Mouse (Mus musculus) embryonic facial prominence, embryonic 12.5 days (tissue): ENCODE measurements around the gene Fads2. TPM values are rescaled to one million over a fixed set of nuclear protein-coding genes. Genes with fewer than 3 reads are reported as not detected.

Experiments used
- ATAC-seq: fragments of 200-750 bp; cut with Nextera tagmentation; 2 replicates; pipeline ENCODE4 v1.8.0; 2017; ENCODE audit not compliant: insufficient number of reproducible peaks, insufficient read depth, low FRiP score, low TSS enrichment
- H3K27ac ChIP-seq: fragments of 300-500 bp; sonication (generic); 2 replicates; pipeline ENCODE4 v1.5.1; 2016; ENCODE audit warnings: mild to moderate bottlenecking
- H3K27me3 ChIP-seq: fragments of 300-500 bp; sonication (generic); 2 replicates; pipeline ENCODE4 v1.6.1; 2016; ENCODE audit warnings: mild to moderate bottlenecking, moderate library complexity
- H3K36me3 ChIP-seq: fragments of 300-500 bp; sonication (generic); 2 replicates; pipeline ENCODE4 v1.6.1; 2016; ENCODE audit warnings: mild to moderate bottlenecking
- H3K4me1 ChIP-seq: fragments of 300-500 bp; sonication (generic); 2 replicates; pipeline ENCODE4 v1.6.1; 2016
- H3K4me2 ChIP-seq: fragments of 300-500 bp; sonication (generic); replicated peaks from 2 replicates; pipeline ENCODE4 v1.6.1; 2016; ENCODE audit warnings: mild to moderate bottlenecking, moderate library complexity
- H3K4me3 ChIP-seq: fragments of 300-500 bp; sonication (generic); 2 replicates; pipeline ENCODE4 v1.5.1; 2016; ENCODE audit warnings: mild to moderate bottlenecking
- H3K9ac ChIP-seq: fragments of 300-500 bp; sonication (generic); 2 replicates; pipeline ENCODE4 v1.6.1; 2016; ENCODE audit warnings: mild to moderate bottlenecking, moderate library complexity
- H3K9me3 ChIP-seq: fragments of 300-500 bp; sonication (generic); 2 replicates; pipeline ENCODE4 v1.6.1; 2016; ENCODE audit warnings: mild to moderate bottlenecking, moderate library complexity
- WGBS: fragments of 180-500 bp; shearing (Covaris S2); methylation state at CpG from one replicate; pipeline ENCODE4 v1.1.7; 2016; 5-methylcytosine and 5-hydroxymethylcytosine counted together
- polyA plus RNA-seq: library from polyadenylated mRNA; unstranded; fragments of >200 nt; fragmentation: Nextera tagmentation; extraction: Ambion mirVana; gene quantifications from 2 replicates; pipeline ENCODE4 v1.2.1, GENCODE M21; 2016

Gene Fads2
- polyA plus RNA-seq, 1 experiment from 2014 or later = 125 TPM

- peaks cover 7% of the 10 kb centered on the region; the same call in 1 of the 2 replicates for H3K4me1 ChIP-seq
- H3K4me3 ChIP-seq = no peak overlapping the region
- H3K27me3 ChIP-seq = no peaks in the 10 kb centered on the region
- H3K9me3 ChIP-seq = no peaks in the 10 kb centered on the region
- H3K36me3 ChIP-seq = no peaks in the 10 kb centered on the region
- 48% methylated on average over 3 of the region's 3 CpGs for WGBS
- ATAC-seq = no peak
- no peak overlapping the region for H3K9ac ChIP-seq
- no peak overlapping the region for H3K4me2 ChIP-seq
- no peak overlapping the region for H3K27ac ChIP-seq
Measured at GRCm38 (mm10) chr19:10046983-10047382, 54.6 kb downstream of the Fads2 start.

- H3K36me3 ChIP-seq = no peaks in the 10 kb centered on the region
- 79% methylated on average over 4 of the region's 4 CpGs for WGBS
- no peak overlapping the region for H3K9ac ChIP-seq
- no peak overlapping the region for H3K4me3 ChIP-seq
- H3K4me1 ChIP-seq = peaks cover 8% of the 10 kb centered on the region; the same call in 1 of the 2 replicates
- no peaks in the 10 kb centered on the region for H3K27me3 ChIP-seq
- no peaks in the 10 kb centered on the region for H3K9me3 ChIP-seq
- H3K4me2 ChIP-seq = no peak overlapping the region
- no peak overlapping the region for H3K27ac ChIP-seq
- no peak for ATAC-seq
Measured at GRCm38 (mm10) chr19:10046346-10046745, 55.2 kb downstream of the Fads2 start.

GRCm38 (mm10) chr19:10045707-10046106 is 55.8 kb downstream of the Fads2 start:
- H3K9me3 ChIP-seq = no peaks in the 10 kb centered on the region
- no peaks in the 10 kb centered on the region for H3K36me3 ChIP-seq
- H3K4me3 ChIP-seq = no peak overlapping the region
- H3K27ac ChIP-seq = no peak overlapping the region
- no peak for ATAC-seq
- peaks cover 8% of the 10 kb centered on the region; the same call in 1 of the 2 replicates for H3K4me1 ChIP-seq
- no peak overlapping the region for H3K4me2 ChIP-seq
- WGBS = 70% methylated on average over 2 of the region's 2 CpGs
- H3K9ac ChIP-seq = no peak overlapping the region
- H3K27me3 ChIP-seq = no peaks in the 10 kb centered on the region

GRCm38 (mm10) chr19:10043643-10044042 is 57.9 kb downstream of the Fads2 start:
- Histone ChIP-seq H3K9me3 (no peaks in the 10 kb centered on the region), H3K36me3 (no peaks in the 10 kb centered on the region), H3K4me3 (no peak overlapping the region), H3K4me1 (peaks cover 14% of the 10 kb centered on the region), H3K27me3 (no peaks in the 10 kb centered on the region), H3K27ac (no peak overlapping the region), H3K4me2 (no peak overlapping the region), H3K9ac (no peak overlapping the region)
- no peak for ATAC-seq

- H3K9ac ChIP-seq = no peak overlapping the region
- H3K4me3 ChIP-seq = no peak overlapping the region
- peaks cover 17% of the 10 kb centered on the region for H3K4me1 ChIP-seq
- H3K4me2 ChIP-seq = no peak overlapping the region
- H3K27ac ChIP-seq = no peak overlapping the region
- 85% methylated on average over 4 of the region's 4 CpGs for WGBS
- no peaks in the 10 kb centered on the region for H3K27me3 ChIP-seq
- no peak for ATAC-seq
- H3K9me3 ChIP-seq = no peaks in the 10 kb centered on the region
- H3K36me3 ChIP-seq = no peaks in the 10 kb centered on the region
Measured at GRCm38 (mm10) chr19:10042816-10043215, 58.7 kb downstream of the Fads2 start.

- ATAC-seq = no peak
- WGBS = 52% methylated on average over 6 of the region's 6 CpGs
- H3K9me3 ChIP-seq = no peaks in the 10 kb centered on the region
- no peaks in the 10 kb centered on the region for H3K27me3 ChIP-seq
- H3K4me3 ChIP-seq = peak overlapping the region; percentile 60
- H3K4me1 ChIP-seq = peaks cover 17% of the 10 kb centered on the region
- H3K4me2 ChIP-seq = peak overlapping the region; percentile 89
- H3K36me3 ChIP-seq = no peaks in the 10 kb centered on the region
- peak overlapping the region; percentile 65 for H3K9ac ChIP-seq
- H3K27ac ChIP-seq = no peak overlapping the region
Measured at GRCm38 (mm10) chr19:10042232-10042631, 59.3 kb downstream of the Fads2 start.

GRCm38 (mm10) chr19:10041388-10042148 is 60.0 kb downstream of the Fads2 start, which contains the start of gene Fads3:
Gene Fads3 (plus strand): TSS chr19:10041569.
- H3K4me1 ChIP-seq = peaks cover 17% of the 10 kb centered on the region
- no peaks in the 10 kb centered on the region for H3K9me3 ChIP-seq
- H3K4me2 ChIP-seq = peak within 1 kb of the TSS; percentile 89
- ATAC-seq = peak; percentile 89
- under 1% methylated on average over 63 of the region's 69 CpGs for WGBS
- H3K36me3 ChIP-seq = no peaks in the 10 kb centered on the region
- no peaks in the 10 kb centered on the region for H3K27me3 ChIP-seq
- peak within 1 kb of the TSS; percentile 60 for H3K4me3 ChIP-seq
- no peak within 1 kb of the TSS for H3K27ac ChIP-seq
- H3K9ac ChIP-seq = peak within 1 kb of the TSS; percentile 65

GRCm38 (mm10) chr19:10040866-10041387 is 60.6 kb downstream of the Fads2 start:
- Histone ChIP-seq H3K27ac (no peak overlapping the region), H3K4me3 (peak overlapping the region; percentile 60), H3K9ac (peak overlapping the region; percentile 65), H3K36me3 (0 out of 2 replicates have a peak, but pooled peaks cover 3% of the 10 kb centered on the region), H3K27me3 (no peaks in the 10 kb centered on the region), H3K4me1 (peaks cover 17% of the 10 kb centered on the region), H3K9me3 (no peaks in the 10 kb centered on the region), H3K4me2 (peak overlapping the region; percentile 89)
- no peak for ATAC-seq
- WGBS = 8% methylated on average over 20 of the region's 20 CpGs

- Histone ChIP-seq H3K27ac (no peak overlapping the region), H3K4me2 (no peak overlapping the region), H3K9ac (no peak overlapping the region), H3K36me3 (0 out of 2 replicates have a peak, but pooled peaks cover 8% of the 10 kb centered on the region), H3K4me1 (peaks cover 17% of the 10 kb centered on the region), H3K27me3 (no peaks in the 10 kb centered on the region), H3K9me3 (no peaks in the 10 kb centered on the region), H3K4me3 (no peak overlapping the region)
- no peak for ATAC-seq
- 84% methylated on average over 2 of the region's 2 CpGs for WGBS
Measured at GRCm38 (mm10) chr19:10039615-10040014, 61.9 kb downstream of the Fads2 start.

GRCm38 (mm10) chr19:10038910-10039309 is 62.6 kb downstream of the Fads2 start:
- peaks cover 17% of the 10 kb centered on the region for H3K4me1 ChIP-seq
- H3K27ac ChIP-seq = no peak overlapping the region
- H3K27me3 ChIP-seq = no peaks in the 10 kb centered on the region
- no peak overlapping the region for H3K4me3 ChIP-seq
- no peak overlapping the region for H3K9ac ChIP-seq
- no peak overlapping the region for H3K4me2 ChIP-seq
- no peak for ATAC-seq
- 26% methylated on average over 3 of the region's 3 CpGs for WGBS
- no peaks in the 10 kb centered on the region for H3K9me3 ChIP-seq
- 0 out of 2 replicates have a peak, but pooled peaks cover 8% of the 10 kb centered on the region for H3K36me3 ChIP-seq

- no peak for ATAC-seq
- Histone ChIP-seq H3K27ac (no peak overlapping the region), H3K4me2 (no peak overlapping the region), H3K36me3 (0 out of 2 replicates have a peak, but pooled peaks cover 8% of the 10 kb centered on the region), H3K27me3 (no peaks in the 10 kb centered on the region), H3K4me3 (no peak overlapping the region), H3K9ac (no peak overlapping the region), H3K9me3 (no peaks in the 10 kb centered on the region), H3K4me1 (peaks cover 17% of the 10 kb centered on the region)
- 79% methylated on average over 3 of the region's 3 CpGs for WGBS
Measured at GRCm38 (mm10) chr19:10038364-10038763, 63.2 kb downstream of the Fads2 start.

GRCm38 (mm10) chr19:10037534-10037933 is 64.0 kb downstream of the Fads2 start:
- H3K4me2 ChIP-seq = no peak overlapping the region
- 71% methylated on average over 2 of the region's 2 CpGs for WGBS
- H3K27ac ChIP-seq = no peak overlapping the region

More at GRCm38 (mm10) chr19:10037534-10037933, 64.0 kb downstream of the Fads2 start:
- no peaks in the 10 kb centered on the region for H3K27me3 ChIP-seq
- no peak overlapping the region for H3K9ac ChIP-seq
- H3K4me1 ChIP-seq = peaks cover 15% of the 10 kb centered on the region
- H3K4me3 ChIP-seq = no peak overlapping the region
- H3K36me3 ChIP-seq = 0 out of 2 replicates have a peak, but pooled peaks cover 8% of the 10 kb centered on the region
- H3K9me3 ChIP-seq = no peaks in the 10 kb centered on the region
- no peak for ATAC-seq
